Mouse (Mus musculus) embryonic facial prominence, embryonic 13.5 days (tissue): Measurements from ENCODE around the gene Fosl1. TPM values are rescaled to one million over a fixed set of nuclear protein-coding genes. Genes with fewer than 3 reads are reported as not detected.
"Not testable (repeated sequence)": the region's sequence is repeated elsewhere in the genome, so short reads cannot be mapped to it uniquely, and the experiment has no call there.

Experiments used
- ATAC-seq: fragments of 200-750 bp; cut with Nextera tagmentation; 2 replicates; pipeline ENCODE4 v1.8.0; 2017; ENCODE audit warnings: low read depth; ENCODE audit not compliant: insufficient number of reproducible peaks, insufficient read depth, low FRiP score, low TSS enrichment
- H3K27ac ChIP-seq: fragments of 300-500 bp; sonication (generic); 2 replicates; pipeline ENCODE4 v1.5.1; 2015; ENCODE audit warnings: moderate library complexity, mild to moderate bottlenecking, inconsistent platforms
- H3K27me3 ChIP-seq: fragments of 300-500 bp; sonication (generic); 2 replicates; pipeline ENCODE4 v1.6.1; 2015; ENCODE audit warnings: mild to moderate bottlenecking, inconsistent platforms
- H3K36me3 ChIP-seq: fragments of 300-500 bp; sonication (generic); 2 replicates; pipeline ENCODE4 v1.6.1; 2015; ENCODE audit warnings: mild to moderate bottlenecking, inconsistent platforms
- H3K4me1 ChIP-seq: fragments of 300-500 bp; sonication (generic); 2 replicates; pipeline ENCODE4 v1.6.1; 2015; ENCODE audit warnings: inconsistent platforms
- H3K4me2 ChIP-seq: fragments of 300-500 bp; sonication (generic); 2 replicates; pipeline ENCODE4 v1.6.1; 2015; ENCODE audit warnings: moderate library complexity, mild to moderate bottlenecking, inconsistent platforms
- H3K4me3 ChIP-seq: fragments of 300-500 bp; sonication (generic); 2 replicates; pipeline ENCODE4 v1.5.1; 2015; ENCODE audit warnings: mild to moderate bottlenecking, inconsistent platforms
- H3K9ac ChIP-seq: fragments of 300-500 bp; sonication (generic); 2 replicates; pipeline ENCODE4 v1.6.1; 2015; ENCODE audit warnings: mild to moderate bottlenecking, inconsistent platforms
- H3K9me3 ChIP-seq: fragments of 300-500 bp; sonication (generic); 2 replicates; pipeline ENCODE4 v1.6.1; 2016; ENCODE audit warnings: inconsistent platforms
- WGBS: fragments of 180-500 bp; shearing (Covaris S2); methylation state at CpG from one replicate; pipeline ENCODE4 v1.1.7; 2015; ENCODE audit warnings: mixed read lengths; 5-methylcytosine and 5-hydroxymethylcytosine counted together
- polyA plus RNA-seq: library from polyadenylated mRNA; unstranded; fragments of >200 nt; fragmentation: Nextera tagmentation; extraction: Ambion mirVana; gene quantifications from 2 replicates; pipeline ENCODE4 v1.2.1, GENCODE M21; 2015

The Fosl1 gene
- polyA plus RNA-seq, 1 experiment from 2014 or later = not detected

GRCm38 (mm10) chr19:5486286-5486685 is 38.9 kb downstream of the Fosl1 start:
- ATAC-seq = no peak
- 83% methylated on average over 8 of the region's 8 CpGs for WGBS

GRCm38 (mm10) chr19:5486771-5487170 is 39.4 kb downstream of the Fosl1 start:
- ATAC-seq = no peak
- H3K4me3 ChIP-seq = peak overlapping the region; percentile 56
- 84% methylated on average over 4 of the region's 4 CpGs for WGBS
- H3K9ac ChIP-seq = peak overlapping the region; percentile 76
- H3K4me1 ChIP-seq = peaks cover 28% of the 10 kb centered on the region
- peak overlapping the region; percentile 83 for H3K4me2 ChIP-seq
- H3K27me3 ChIP-seq = no peaks in the 10 kb centered on the region
- 0 out of 2 replicates have a peak overlapping the region, but pooled peaks have one; percentile 7 for H3K27ac ChIP-seq
- H3K36me3 ChIP-seq = peaks cover 47% of the 10 kb centered on the region
- no peaks in the 10 kb centered on the region for H3K9me3 ChIP-seq

More at GRCm38 (mm10) chr19:5486286-5486685, 38.9 kb downstream of the Fosl1 start:
- Histone ChIP-seq H3K9me3 (no peaks in the 10 kb centered on the region), H3K27me3 (no peaks in the 10 kb centered on the region), H3K36me3 (peaks cover 52% of the 10 kb centered on the region), H3K4me3 (peak overlapping the region; percentile 56; the same call in 1 of the 2 replicates), H3K9ac (peak overlapping the region; percentile 76), H3K4me2 (0 out of 2 replicates have a peak overlapping the region, but pooled peaks have one; percentile 83), H3K4me1 (peaks cover 26% of the 10 kb centered on the region), H3K27ac (peak overlapping the region; percentile 7; the same call in 1 of the 2 replicates)

- Histone ChIP-seq H3K36me3 (peaks cover 43% of the 10 kb centered on the region), H3K4me1 (peaks cover 38% of the 10 kb centered on the region)
- WGBS = under 1% methylated on average over 39 of the region's 39 CpGs
Measured at GRCm38 (mm10) chr19:5487768-5488550, 40.6 kb downstream of the Fosl1 start, which contains the start of gene Mus81. Gene Mus81 (minus strand): TSS chr19:5488402.

GRCm38 (mm10) chr19:5488878-5489571 is 41.7 kb downstream of the Fosl1 start:
- Histone ChIP-seq H3K4me3 (peak overlapping the region; percentile 56), H3K4me1 (peaks cover 38% of the 10 kb centered on the region), H3K27me3 (no peaks in the 10 kb centered on the region), H3K4me2 (peak overlapping the region; percentile 83), H3K9ac (peak overlapping the region; percentile 76), H3K27ac (peak overlapping the region; percentile 99), H3K36me3 (peaks cover 43% of the 10 kb centered on the region), H3K9me3 (no peaks in the 10 kb centered on the region)
- ATAC-seq = peak; percentile 83
- under 1% methylated on average over 26 of the region's 26 CpGs for WGBS

More at GRCm38 (mm10) chr19:5487768-5488550, 40.6 kb downstream of the Fosl1 start, which contains the start of gene Mus81:
- Histone ChIP-seq H3K9me3 (no peaks in the 10 kb centered on the region), H3K4me2 (peak within 1 kb of the TSS; percentile 83), H3K9ac (peak within 1 kb of the TSS; percentile 76), H3K4me3 (peak within 1 kb of the TSS; percentile 56), H3K27ac (peak within 1 kb of the TSS; percentile 99), H3K27me3 (no peaks in the 10 kb centered on the region)
- peak; percentile 64 for ATAC-seq

GRCm38 (mm10) chr19:5489721-5490120 is 42.4 kb downstream of the Fosl1 start:
- ATAC-seq = not testable (repeated sequence)
- H3K4me1 ChIP-seq = peaks cover 38% of the 10 kb centered on the region

GRCm38 (mm10) chr19:5490313-5490897 is 43.1 kb downstream of the Fosl1 start, which contains the start of gene Cfl1:
Gene Cfl1 (plus strand): TSS chr19:5490455.
- Histone ChIP-seq H3K4me2 (peak within 1 kb of the TSS; percentile 83), H3K9ac (peak within 1 kb of the TSS; percentile 97), H3K27ac (peak within 1 kb of the TSS; percentile 99), H3K4me3 (peak within 1 kb of the TSS; percentile 99), H3K27me3 (no peaks in the 10 kb centered on the region), H3K9me3 (no peaks in the 10 kb centered on the region), H3K4me1 (peaks cover 38% of the 10 kb centered on the region), H3K36me3 (peaks cover 42% of the 10 kb centered on the region)
- WGBS = under 1% methylated on average over 62 of the region's 62 CpGs
- peak; percentile 15 for ATAC-seq

More at GRCm38 (mm10) chr19:5489721-5490120, 42.4 kb downstream of the Fosl1 start:
- Histone ChIP-seq H3K36me3 (peaks cover 43% of the 10 kb centered on the region), H3K4me2 (peak overlapping the region; percentile 83), H3K4me3 (peak overlapping the region; percentile 99), H3K27ac (peak overlapping the region; percentile 99)
- H3K9ac ChIP-seq, H3K9me3 ChIP-seq, H3K27me3 ChIP-seq: not testable (repeated sequence)
- WGBS = 49% methylated on average over 10 of the region's 10 CpGs

GRCm38 (mm10) chr19:5490898-5491708 is 43.8 kb downstream of the Fosl1 start:
- WGBS = under 1% methylated on average over 59 of the region's 59 CpGs
- peak overlapping the region; percentile 83 for H3K4me2 ChIP-seq
- H3K27ac ChIP-seq = peak overlapping the region; percentile 99
- ATAC-seq = no peak
- no peaks in the 10 kb centered on the region for H3K27me3 ChIP-seq
- peak overlapping the region; percentile 99 for H3K4me3 ChIP-seq
- H3K4me1 ChIP-seq = peaks cover 36% of the 10 kb centered on the region
- peaks cover 42% of the 10 kb centered on the region for H3K36me3 ChIP-seq
- no peaks in the 10 kb centered on the region for H3K9me3 ChIP-seq
- peak overlapping the region; percentile 97 for H3K9ac ChIP-seq

- H3K27ac ChIP-seq = no peak overlapping the region
- H3K4me1 ChIP-seq = peaks cover 21% of the 10 kb centered on the region
- H3K9me3 ChIP-seq = no peaks in the 10 kb centered on the region
- H3K36me3 ChIP-seq = peaks cover 53% of the 10 kb centered on the region
- no peaks in the 10 kb centered on the region for H3K27me3 ChIP-seq
- 0 out of 2 replicates have a peak overlapping the region, but pooled peaks have one; percentile 83 for H3K4me2 ChIP-seq
- no peak overlapping the region for H3K9ac ChIP-seq
- WGBS = 78% methylated on average over 4 of the region's 4 CpGs
- H3K4me3 ChIP-seq = no peak overlapping the region
- no peak for ATAC-seq
Measured at GRCm38 (mm10) chr19:5492641-5493040, 45.3 kb downstream of the Fosl1 start.

GRCm38 (mm10) chr19:5493301-5493721 is 46.0 kb downstream of the Fosl1 start:
- not testable (repeated sequence) for H3K27me3 ChIP-seq, H3K9me3 ChIP-seq, H3K27ac ChIP-seq, H3K4me3 ChIP-seq, ATAC-seq, H3K4me2 ChIP-seq, H3K9ac ChIP-seq
- Histone ChIP-seq H3K36me3 (peaks cover 59% of the 10 kb centered on the region), H3K4me1 (peaks cover 21% of the 10 kb centered on the region)
- 70% methylated on average over 9 of the region's 9 CpGs for WGBS

- no peak overlapping the region for H3K4me2 ChIP-seq
- no peak overlapping the region for H3K9ac ChIP-seq
- ATAC-seq = no peak
- H3K4me1 ChIP-seq = peaks cover 16% of the 10 kb centered on the region
- WGBS = 82% methylated on average over 3 of the region's 3 CpGs
- no peak overlapping the region for H3K4me3 ChIP-seq
- no peak overlapping the region for H3K27ac ChIP-seq
- H3K9me3 ChIP-seq = no peaks in the 10 kb centered on the region
- no peaks in the 10 kb centered on the region for H3K27me3 ChIP-seq
- peaks cover 59% of the 10 kb centered on the region for H3K36me3 ChIP-seq
Measured at GRCm38 (mm10) chr19:5494314-5494713, 47.0 kb downstream of the Fosl1 start.
